Mouse (Mus musculus) hindbrain, embryonic 12.5 days (tissue): ENCODE data around the gene Tubgcp3. TPM values are rescaled to one million over a fixed set of nuclear protein-coding genes. Genes with fewer than 3 reads are reported as not detected.
"Not testable (repeated sequence)": the region's sequence is repeated elsewhere in the genome, so short reads cannot be mapped to it uniquely, and the experiment has no call there.

Source experiments
- ATAC-seq: fragments of 200-750 bp; cut with Nextera tagmentation; 2 replicates; pipeline ENCODE4 v1.8.0; 2017; ENCODE audit warnings: moderate TSS enrichment; ENCODE audit not compliant: low FRiP score
- H3K27ac ChIP-seq: fragments of 300-500 bp; sonication (generic); 2 replicates; pipeline ENCODE4 v1.5.1; 2016; ENCODE audit warnings: mild to moderate bottlenecking
- H3K27me3 ChIP-seq: fragments of 300-500 bp; sonication (generic); 2 replicates; pipeline ENCODE4 v1.6.1; 2016; ENCODE audit warnings: mild to moderate bottlenecking
- H3K36me3 ChIP-seq: fragments of 300-500 bp; sonication (generic); 2 replicates; pipeline ENCODE4 v1.6.1; 2016; ENCODE audit warnings: mild to moderate bottlenecking
- H3K4me1 ChIP-seq: fragments of 300-500 bp; sonication (generic); 2 replicates; pipeline ENCODE4 v1.6.1; 2016
- H3K4me2 ChIP-seq: fragments of 300-500 bp; sonication (generic); replicated peaks from 2 replicates; pipeline ENCODE4 v1.6.1; 2016; ENCODE audit warnings: mild to moderate bottlenecking
- H3K4me3 ChIP-seq: fragments of 300-500 bp; sonication (generic); 2 replicates; pipeline ENCODE4 v1.5.1; 2016; ENCODE audit warnings: mild to moderate bottlenecking
- H3K9ac ChIP-seq: fragments of 300-500 bp; sonication (generic); 2 replicates; pipeline ENCODE4 v1.6.1; 2016; ENCODE audit warnings: mild to moderate bottlenecking, moderate library complexity
- H3K9me3 ChIP-seq: fragments of 300-500 bp; sonication (generic); replicated peaks from 2 replicates; pipeline ENCODE4 v1.6.1; 2016; ENCODE audit warnings: mild to moderate bottlenecking
- WGBS: fragments of 180-500 bp; shearing (Covaris S2); methylation state at CpG from one replicate; pipeline ENCODE4 v1.1.7; 2016; 5-methylcytosine and 5-hydroxymethylcytosine counted together
- polyA plus RNA-seq: library from polyadenylated mRNA; unstranded; fragments of >200 nt; fragmentation: Nextera tagmentation; extraction: Ambion mirVana; gene quantifications from 2 replicates; pipeline ENCODE4 v1.2.1, GENCODE M21; 2016

The Tubgcp3 gene
- polyA plus RNA-seq, 1 experiment from 2014 or later, result 49.1 TPM

DNA sequence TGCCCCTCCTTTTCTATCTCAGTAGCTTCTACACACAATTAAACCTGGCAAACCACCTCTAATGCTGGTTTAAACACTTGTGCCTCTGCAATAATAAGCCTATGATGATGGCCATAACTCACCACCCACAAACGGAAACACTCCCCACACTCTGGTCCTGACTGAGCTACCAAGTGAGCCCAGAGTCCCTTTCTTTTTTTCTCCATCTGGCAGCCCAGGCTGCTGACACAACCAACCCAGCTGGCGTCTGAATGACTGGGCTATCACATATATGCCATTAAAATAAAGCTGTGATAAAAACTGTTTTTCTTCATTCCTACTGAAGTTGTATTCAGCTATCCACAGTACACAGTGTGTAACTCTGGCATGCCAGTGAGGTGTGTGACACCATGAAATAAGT lies 36.7 kb downstream of the Tubgcp3 start:
- H3K4me1 ChIP-seq, result no peaks in the 10 kb centered on the region
- H3K4me2 ChIP-seq, result no peak overlapping the region
- H3K27ac ChIP-seq, result no peak overlapping the region
- WGBS, result 87% methylated on average over 2 of the region's 2 CpGs
- no peaks in the 10 kb centered on the region for H3K27me3 ChIP-seq
- no peaks in the 10 kb centered on the region for H3K9me3 ChIP-seq
- H3K9ac ChIP-seq, result no peak overlapping the region
- no peak for ATAC-seq
- no peak overlapping the region for H3K4me3 ChIP-seq
- H3K36me3 ChIP-seq, result peaks cover 80% of the 10 kb centered on the region

DNA sequence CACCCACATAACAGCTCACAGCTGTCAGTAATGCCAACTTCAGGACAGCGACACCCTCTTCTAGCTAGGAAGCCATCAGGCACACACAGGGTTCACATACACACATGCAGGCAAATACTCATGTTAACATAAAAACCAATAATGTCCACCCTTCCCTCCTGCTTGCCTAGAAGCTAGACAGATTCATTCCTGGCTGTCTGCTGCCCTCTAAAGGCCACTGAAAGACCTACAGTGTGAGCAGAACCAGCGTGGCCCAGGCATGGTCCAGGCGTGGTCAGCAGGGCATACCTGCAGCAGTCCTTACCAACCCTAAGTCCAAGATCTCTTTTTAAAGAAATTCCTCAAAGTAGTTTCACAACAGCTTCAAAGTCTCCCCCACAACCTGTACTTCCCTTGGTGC lies 43.0 kb downstream of the Tubgcp3 start:
- ATAC-seq, result no peak; the same call in 1 of the 2 replicates
- peaks cover 32% of the 10 kb centered on the region for H3K36me3 ChIP-seq
- no peak overlapping the region for H3K9ac ChIP-seq

DNA sequence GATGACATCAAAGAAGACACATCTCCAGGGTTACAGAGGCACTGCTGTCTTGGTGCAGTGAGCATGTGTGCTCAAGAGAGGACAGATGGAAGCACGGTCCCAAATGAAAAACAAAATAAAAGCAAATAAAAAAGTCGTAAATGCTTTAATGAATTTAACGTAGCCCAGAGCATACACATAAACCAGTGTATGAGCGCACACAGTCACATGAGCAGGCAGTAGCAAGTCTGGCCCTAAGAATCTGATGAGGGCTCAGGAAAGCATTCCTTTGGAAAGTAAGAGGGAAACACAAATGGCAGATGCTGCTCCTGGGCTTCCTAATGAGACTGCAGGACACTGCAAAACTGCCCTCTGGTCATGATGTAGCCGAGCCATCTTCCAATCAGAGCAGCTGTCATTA lies 46.2 kb downstream of the Tubgcp3 start:
- H3K36me3 ChIP-seq, result peaks cover 43% of the 10 kb centered on the region
- no peak overlapping the region for H3K27ac ChIP-seq

More for the DNA sequence above, 43.0 kb downstream of the Tubgcp3 start:
- WGBS, result 38% methylated on average over 3 of the region's 3 CpGs
- H3K4me1 ChIP-seq, result peaks cover 9% of the 10 kb centered on the region
- H3K4me2 ChIP-seq, result no peak overlapping the region
- H3K4me3 ChIP-seq, result no peak overlapping the region
- no peak overlapping the region for H3K27ac ChIP-seq
- H3K9me3 ChIP-seq, result no peaks in the 10 kb centered on the region
- no peaks in the 10 kb centered on the region for H3K27me3 ChIP-seq

DNA sequence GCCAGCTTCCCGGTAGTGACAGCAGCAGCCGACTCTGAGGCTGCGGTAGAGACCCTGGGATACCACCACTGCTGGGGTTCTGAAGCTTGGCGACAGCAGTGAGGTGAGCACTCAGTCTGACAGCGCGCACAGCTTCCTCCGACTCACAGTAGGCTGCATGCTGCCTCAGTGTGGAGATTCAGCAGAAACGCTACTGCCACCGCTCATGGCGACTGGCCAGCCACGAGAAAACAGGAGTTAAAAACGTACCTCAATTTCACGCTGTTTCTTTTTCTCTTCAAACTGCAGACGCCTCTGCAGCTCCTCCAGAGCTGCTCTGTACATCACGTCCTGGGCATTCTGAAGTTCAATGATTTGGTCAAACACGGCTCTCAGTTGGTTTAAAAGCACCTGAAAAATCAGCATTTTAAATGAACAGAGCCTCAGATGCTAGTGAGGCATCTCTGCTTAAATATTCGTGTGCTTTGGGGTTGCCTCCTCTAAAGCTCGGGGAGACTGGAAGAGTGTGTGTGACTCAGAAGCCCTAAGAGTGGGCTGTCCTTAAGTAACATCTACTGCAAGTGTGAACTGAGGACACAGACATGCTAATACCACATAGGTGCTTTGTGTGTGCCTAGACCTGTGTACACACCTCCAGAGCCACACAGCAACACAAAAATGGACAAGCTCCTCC lies 50.4 kb downstream of the Tubgcp3 start:
- WGBS, result 89% methylated on average over 18 of the region's 18 CpGs
- H3K9me3 ChIP-seq, result 0 out of 2 replicates have a peak, but pooled peaks cover 2% of the 10 kb centered on the region
- peaks cover 49% of the 10 kb centered on the region for H3K36me3 ChIP-seq
- H3K4me2 ChIP-seq, result no peak overlapping the region
- H3K27ac ChIP-seq, result no peak overlapping the region
- no peak overlapping the region for H3K4me3 ChIP-seq
- ATAC-seq, result no peak
- H3K27me3 ChIP-seq, result no peaks in the 10 kb centered on the region
- peaks cover 9% of the 10 kb centered on the region for H3K4me1 ChIP-seq
- H3K9ac ChIP-seq, result no peak overlapping the region

More for the DNA sequence above, 46.2 kb downstream of the Tubgcp3 start:
- WGBS, result 85% methylated on average over 5 of the region's 5 CpGs
- no peak for ATAC-seq
- Histone ChIP-seq H3K4me1 (peaks cover 9% of the 10 kb centered on the region), H3K4me2 (no peak overlapping the region), H3K27me3 (no peaks in the 10 kb centered on the region), H3K9ac (no peak overlapping the region), H3K4me3 (no peak overlapping the region), H3K9me3 (0 out of 2 replicates have a peak, but pooled peaks cover 2% of the 10 kb centered on the region)

- H3K27me3 ChIP-seq, H3K4me3 ChIP-seq, H3K4me1 ChIP-seq, H3K9ac ChIP-seq, ATAC-seq, H3K27ac ChIP-seq, H3K4me2 ChIP-seq, H3K9me3 ChIP-seq: not testable (repeated sequence)
- WGBS, result 92% methylated on average over 3 of the region's 3 CpGs
- peaks cover 52% of the 10 kb centered on the region for H3K36me3 ChIP-seq
Measured at GRCm38 (mm10) chr8:12617369-12617768, 54.7 kb downstream of the Tubgcp3 start.

DNA sequence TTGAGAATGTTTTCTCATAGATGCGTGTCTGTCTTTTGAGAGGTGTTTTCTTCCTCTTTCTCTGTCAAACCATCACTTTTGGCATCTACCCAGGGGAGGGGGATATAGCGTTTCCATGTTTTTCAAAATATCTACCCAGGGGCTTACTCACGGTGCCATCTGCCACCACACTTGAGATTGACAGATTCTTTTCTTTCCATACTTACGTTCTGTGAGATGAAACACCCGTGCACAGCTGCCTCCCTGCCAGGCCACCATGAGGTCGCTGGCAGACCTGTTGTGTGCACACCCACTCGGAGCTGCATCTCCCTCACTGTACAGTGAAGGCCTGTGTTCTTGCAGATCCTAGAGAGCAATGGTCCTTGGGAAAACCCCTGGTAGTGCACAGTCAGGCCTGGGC lies 58.8 kb downstream of the Tubgcp3 start:
- no peak for ATAC-seq
- Histone ChIP-seq H3K27ac (no peak overlapping the region), H3K36me3 (peaks cover 23% of the 10 kb centered on the region), H3K4me1 (0 out of 2 replicates have a peak, but pooled peaks cover 3% of the 10 kb centered on the region), H3K4me3 (no peak overlapping the region), H3K4me2 (no peak overlapping the region), H3K9ac (no peak overlapping the region), H3K27me3 (no peaks in the 10 kb centered on the region), H3K9me3 (no peaks in the 10 kb centered on the region)
- WGBS, result 55% methylated on average over 7 of the region's 7 CpGs

DNA sequence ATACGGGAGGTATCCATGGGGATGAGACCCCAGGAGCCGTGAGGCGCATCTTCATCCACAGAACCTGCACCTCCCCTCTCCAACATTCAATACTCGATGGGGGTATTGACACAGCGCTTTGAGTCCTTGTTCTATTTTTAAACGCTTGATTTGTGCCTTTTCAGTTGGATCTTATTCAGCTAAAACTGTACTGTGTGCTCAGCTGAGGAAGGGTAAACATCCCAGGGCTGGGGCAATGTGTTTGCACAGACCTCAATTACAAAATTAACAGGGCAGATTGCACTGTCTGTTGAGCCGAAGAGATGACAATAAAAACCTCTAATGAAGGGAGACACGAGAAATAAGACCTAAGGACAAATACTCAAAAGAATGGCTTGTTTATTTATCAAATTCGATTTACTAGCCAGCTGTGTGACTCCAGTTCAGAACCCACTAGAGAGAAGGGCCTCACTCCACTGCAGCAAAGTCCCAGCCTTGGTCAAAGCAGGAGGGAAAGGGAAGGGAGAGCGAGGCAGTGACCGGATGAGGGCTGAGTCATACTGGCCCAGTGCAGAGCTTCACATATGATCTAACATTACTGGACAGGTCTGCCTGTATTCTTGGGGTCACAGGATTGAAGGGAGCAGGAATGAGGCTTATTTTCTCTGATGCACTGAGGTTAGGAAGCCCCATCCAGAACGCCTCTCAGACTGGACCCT lies 62.1 kb downstream of the Tubgcp3 start:
- no peaks in the 10 kb centered on the region for H3K27me3 ChIP-seq
- 73% methylated on average over 12 of the region's 12 CpGs for WGBS
- no peak overlapping the region for H3K4me2 ChIP-seq
- H3K4me3 ChIP-seq, result no peak overlapping the region
- H3K4me1 ChIP-seq, result 0 out of 2 replicates have a peak, but pooled peaks cover 3% of the 10 kb centered on the region
- no peaks in the 10 kb centered on the region for H3K9me3 ChIP-seq
- peaks cover 4% of the 10 kb centered on the region; the same call in 1 of the 2 replicates for H3K36me3 ChIP-seq
- H3K27ac ChIP-seq, result no peak overlapping the region
- ATAC-seq, result 0 out of 2 replicates have a peak, but pooled peaks have one; percentile 48
- H3K9ac ChIP-seq, result no peak overlapping the region

DNA sequence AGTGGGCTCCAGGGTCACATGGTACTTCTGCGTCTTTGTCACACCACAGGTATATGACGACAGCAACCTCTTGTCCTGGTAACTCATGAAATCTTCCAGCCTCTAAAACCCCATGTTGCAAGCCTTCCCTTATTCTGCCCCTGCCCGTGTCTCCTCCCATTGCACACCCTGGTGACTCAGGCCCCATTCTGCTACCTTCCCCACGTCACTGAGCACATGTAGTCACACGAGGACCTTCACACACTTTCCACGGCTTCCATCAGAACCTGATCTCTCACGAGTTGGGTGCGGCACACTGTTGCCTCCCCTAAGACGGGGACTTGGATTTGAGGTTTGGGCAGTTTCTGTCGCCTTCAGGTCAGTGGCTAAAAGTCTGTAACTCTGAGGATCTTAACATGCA lies 63.2 kb downstream of the Tubgcp3 start:
- H3K4me3 ChIP-seq, result no peak overlapping the region
- no peaks in the 10 kb centered on the region for H3K9me3 ChIP-seq
- no peak overlapping the region for H3K27ac ChIP-seq
- H3K9ac ChIP-seq, result no peak overlapping the region
- H3K27me3 ChIP-seq, result no peaks in the 10 kb centered on the region
- 0 out of 2 replicates have a peak, but pooled peaks cover 3% of the 10 kb centered on the region for H3K4me1 ChIP-seq
- no peak overlapping the region for H3K4me2 ChIP-seq
- WGBS, result 84% methylated on average over 10 of the region's 10 CpGs
- no peaks in the 10 kb centered on the region for H3K36me3 ChIP-seq
- ATAC-seq, result no peak

- 20% methylated on average over 6 of the region's 6 CpGs for WGBS
- H3K4me3 ChIP-seq, result no peak overlapping the region
- no peak overlapping the region for H3K9ac ChIP-seq
- ATAC-seq, result peak; percentile 50; the same call in 1 of the 2 replicates
- H3K4me1 ChIP-seq, result no peaks in the 10 kb centered on the region
- no peak overlapping the region for H3K4me2 ChIP-seq
- no peaks in the 10 kb centered on the region; the same call in 1 of the 2 replicates for H3K27me3 ChIP-seq
- no peaks in the 10 kb centered on the region for H3K9me3 ChIP-seq
- no peak overlapping the region for H3K27ac ChIP-seq
- H3K36me3 ChIP-seq, result no peaks in the 10 kb centered on the region
Measured at GRCm38 (mm10) chr8:12607223-12607622, 64.8 kb downstream of the Tubgcp3 start.

DNA sequence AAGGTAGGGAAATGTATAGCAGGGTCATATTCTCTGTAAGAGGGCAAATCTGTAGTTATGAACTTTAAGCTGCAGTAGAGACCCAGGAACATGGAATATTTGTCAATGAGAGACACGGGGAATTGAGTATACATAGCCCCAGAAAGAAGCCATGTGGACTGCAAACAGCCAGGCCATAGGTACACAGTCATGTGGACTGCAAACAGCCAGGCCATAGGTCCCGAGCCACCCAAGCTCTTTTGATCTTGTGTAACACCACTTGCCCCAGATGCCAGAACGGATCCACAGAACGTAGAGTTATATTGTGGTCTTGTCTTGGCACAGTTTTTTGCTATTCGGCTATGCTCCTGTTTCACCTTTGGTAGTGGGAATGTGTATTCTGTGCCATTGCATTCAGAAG lies 88.3 kb downstream of the Tubgcp3 start:
- H3K4me3 ChIP-seq, result no peak overlapping the region
- H3K4me2 ChIP-seq, result no peak overlapping the region
- 89% methylated on average over 5 of the region's 5 CpGs for WGBS

DNA sequence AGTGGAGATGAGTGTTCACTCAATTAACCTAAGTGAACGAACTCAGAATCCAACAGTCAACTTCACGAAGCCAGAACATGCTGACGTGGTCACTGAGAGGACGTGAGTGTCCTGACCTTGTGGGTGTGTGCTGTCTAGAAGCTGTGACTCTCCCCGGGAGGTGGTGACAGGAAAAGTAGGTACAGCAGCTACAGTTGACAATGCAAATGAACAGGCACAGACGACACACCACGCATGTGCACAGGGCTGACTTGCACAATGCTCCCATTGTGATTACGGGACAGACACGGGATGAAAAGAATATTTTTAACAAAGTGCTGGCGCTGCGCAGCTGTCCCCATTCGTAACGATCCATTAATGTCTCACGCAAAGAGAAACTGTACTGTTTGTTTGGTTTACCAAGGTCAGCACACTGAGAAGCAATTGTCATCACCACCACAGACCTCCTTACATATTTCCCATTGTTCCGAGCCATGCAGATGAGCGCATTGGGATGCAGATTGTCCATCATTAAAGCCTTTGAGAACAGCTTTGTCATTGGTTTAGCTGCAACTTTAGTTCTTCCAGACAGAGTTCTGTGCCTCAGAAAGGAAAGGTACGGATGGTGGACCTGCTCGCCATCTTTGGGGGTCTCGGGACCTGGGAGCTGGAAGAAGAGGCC lies 92.6 kb downstream of the Tubgcp3 start:
- not testable (repeated sequence) for H3K27me3 ChIP-seq, H3K9me3 ChIP-seq, H3K4me2 ChIP-seq, H3K4me1 ChIP-seq, H3K4me3 ChIP-seq, H3K36me3 ChIP-seq, H3K9ac ChIP-seq, H3K27ac ChIP-seq
- peak; percentile 61; the same call in 1 of the 2 replicates for ATAC-seq
- WGBS, result 61% methylated on average over 19 of the region's 19 CpGs

More for the DNA sequence above, 88.3 kb downstream of the Tubgcp3 start:
- Histone ChIP-seq H3K27me3 (no peaks in the 10 kb centered on the region; the same call in 1 of the 2 replicates), H3K4me1 (peaks cover 3% of the 10 kb centered on the region; the same call in 1 of the 2 replicates), H3K9ac (no peak overlapping the region), H3K9me3 (no peaks in the 10 kb centered on the region), H3K36me3 (no peaks in the 10 kb centered on the region), H3K27ac (no peak overlapping the region)
- ATAC-seq, result no peak

GRCm38 (mm10) chr8:12576739-12577138 lies 95.3 kb downstream of the Tubgcp3 start:
- Histone ChIP-seq H3K4me2 (no peak overlapping the region), H3K27ac (no peak overlapping the region), H3K36me3 (no peaks in the 10 kb centered on the region), H3K4me3 (no peak overlapping the region), H3K9ac (no peak overlapping the region), H3K27me3 (no peaks in the 10 kb centered on the region), H3K4me1 (peaks cover 3% of the 10 kb centered on the region; the same call in 1 of the 2 replicates), H3K9me3 (no peaks in the 10 kb centered on the region)
- 63% methylated on average over 6 of the region's 6 CpGs for WGBS
- no peak for ATAC-seq
